Mouse (Mus musculus): ENCODE measurements around the gene Arfgef2. TPM values are rescaled to one million over a fixed set of nuclear protein-coding genes. Genes with fewer than 3 reads are reported as not detected.

Gene Arfgef2
- total RNA-seq, 2 experiments from 2014 or later, result 62.3 to 66.2 TPM

DNA sequence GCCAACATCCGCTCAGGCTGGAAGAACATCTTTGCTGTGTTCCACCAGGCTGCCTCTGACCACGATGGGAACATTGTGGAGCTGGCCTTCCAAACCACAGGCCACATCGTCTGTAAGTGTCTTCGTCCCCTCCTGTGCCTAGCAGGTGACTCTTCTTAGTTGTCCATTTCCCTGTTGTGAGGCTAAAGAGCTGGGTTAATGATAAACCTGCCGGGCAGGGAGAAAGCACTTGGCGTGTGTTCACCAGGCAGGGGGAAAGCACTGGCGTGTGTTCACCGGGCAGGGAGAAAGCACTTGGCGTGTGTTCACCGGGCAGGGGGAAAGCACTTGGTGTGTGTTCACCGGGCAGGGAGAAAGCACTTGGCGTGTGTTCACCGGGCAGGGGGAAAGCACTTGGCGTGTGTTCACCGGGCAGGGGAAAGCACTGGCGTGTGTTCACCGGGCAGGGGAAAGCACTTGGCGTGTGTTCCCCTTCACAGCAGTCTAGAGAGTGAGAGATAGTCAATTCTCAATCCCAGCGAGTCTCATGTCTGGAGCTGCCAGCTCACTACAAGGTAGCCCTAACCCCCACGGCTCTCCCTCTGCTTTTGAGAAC is 65.0 kb downstream of the Arfgef2 start:
- no peak overlapping the region for H3K4me3 ChIP-seq
- H3K27ac ChIP-seq, result no peak overlapping the region
- intact Hi-C loops (cut with DNase I), result no loop called here
- no peak for TF ChIP-seq CTCF (IDR thresholded peaks at IDR 0.05)
- DNase-seq (ENCODE audit: extremely low spot score in 1 of 2, low spot score in 2 of 2), result no peak

DNA sequence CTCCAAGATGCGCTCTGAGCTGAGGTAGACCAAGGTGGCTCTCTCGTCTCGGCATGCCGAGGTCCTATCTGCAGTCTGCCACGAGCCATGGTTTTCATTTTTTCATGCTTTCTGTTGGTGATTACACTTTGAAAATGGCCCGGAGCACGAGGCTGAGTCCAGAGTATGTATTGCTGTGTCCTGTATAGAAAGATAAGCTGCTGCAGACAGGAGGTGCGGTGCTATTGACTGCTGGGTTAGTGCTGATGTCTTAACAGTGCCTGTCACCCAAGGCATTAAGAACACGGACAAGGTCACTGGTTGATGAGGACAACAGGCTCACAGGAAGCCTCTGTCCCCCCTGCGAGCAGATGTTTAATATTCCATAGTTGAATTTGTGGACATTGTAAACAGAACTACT is 65.5 kb downstream of the Arfgef2 start:
- Histone ChIP-seq H3K4me3 (no peak overlapping the region), H3K27ac (no peak overlapping the region)
- intact Hi-C loops (cut with DNase I), result no loop called here
- DNase-seq (ENCODE audit: extremely low spot score in 1 of 2, low spot score in 2 of 2), result no peak
- no peak for TF ChIP-seq CTCF (IDR thresholded peaks at IDR 0.05)

DNA sequence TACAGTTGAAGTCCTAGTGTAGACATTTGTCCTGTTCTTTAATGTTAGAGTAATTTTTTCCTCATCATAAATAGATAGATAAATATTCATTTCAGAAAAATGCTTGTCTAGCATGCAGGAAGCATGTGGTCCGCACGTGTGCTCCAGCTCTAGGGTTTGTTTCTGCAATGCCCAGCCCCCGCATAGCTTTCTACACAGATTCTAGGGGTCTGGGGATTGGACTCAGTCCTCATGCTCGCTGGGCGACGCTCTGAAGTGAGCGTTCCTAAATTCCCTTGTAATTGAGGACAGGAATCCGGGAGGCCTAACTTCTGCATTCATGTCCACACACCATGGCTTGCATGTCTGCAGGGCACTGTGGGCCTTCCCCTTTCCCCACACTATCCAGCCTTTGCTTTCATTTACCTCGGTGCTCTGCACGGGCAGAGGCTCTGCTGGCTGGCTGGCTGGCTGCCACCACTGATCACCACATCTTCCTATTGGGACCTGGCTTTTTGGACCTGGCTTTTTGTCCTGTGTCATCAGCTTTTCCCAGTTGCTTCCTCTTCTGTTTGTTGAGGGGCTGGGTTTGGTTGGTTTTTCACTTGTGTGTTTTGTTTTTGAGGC is 69.4 kb downstream of the Arfgef2 start:
- intact Hi-C loops (cut with DNase I), result no loop called here
- no peak overlapping the region for H3K27ac ChIP-seq

DNA sequence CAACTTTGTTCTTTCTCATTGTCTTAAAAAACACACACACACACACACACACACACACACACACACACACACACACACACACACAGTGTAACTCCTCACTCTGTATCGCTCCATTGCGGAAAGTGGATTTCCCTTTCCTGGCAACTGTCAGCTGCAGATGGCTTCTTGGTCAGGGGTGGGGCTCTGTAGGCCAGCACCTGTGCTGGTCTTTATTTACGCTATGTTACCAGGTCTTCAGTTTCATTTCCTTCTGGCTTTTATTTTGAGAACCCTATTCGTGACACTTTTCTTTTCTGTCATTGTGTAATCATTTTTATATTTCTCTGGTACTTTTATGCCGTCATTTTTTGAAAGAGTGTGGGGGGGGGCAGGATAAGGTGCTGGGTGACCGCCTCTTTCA is 70.2 kb downstream of the Arfgef2 start:
- Histone ChIP-seq H3K4me3 (no peak overlapping the region), H3K27ac (no peak overlapping the region)
- intact Hi-C loops (cut with DNase I), result no loop called here
- TF ChIP-seq CTCF (IDR thresholded peaks at IDR 0.05), result no peak
- DNase-seq (ENCODE audit: extremely low spot score in 1 of 2, low spot score in 2 of 2), result no peak

More for the DNA sequence above, 69.4 kb downstream of the Arfgef2 start:
- TF ChIP-seq CTCF (IDR thresholded peaks at IDR 0.05), result no peak
- no peak overlapping the region for H3K4me3 ChIP-seq
- no peak for DNase-seq (ENCODE audit: extremely low spot score in 1 of 2, low spot score in 2 of 2)

DNA sequence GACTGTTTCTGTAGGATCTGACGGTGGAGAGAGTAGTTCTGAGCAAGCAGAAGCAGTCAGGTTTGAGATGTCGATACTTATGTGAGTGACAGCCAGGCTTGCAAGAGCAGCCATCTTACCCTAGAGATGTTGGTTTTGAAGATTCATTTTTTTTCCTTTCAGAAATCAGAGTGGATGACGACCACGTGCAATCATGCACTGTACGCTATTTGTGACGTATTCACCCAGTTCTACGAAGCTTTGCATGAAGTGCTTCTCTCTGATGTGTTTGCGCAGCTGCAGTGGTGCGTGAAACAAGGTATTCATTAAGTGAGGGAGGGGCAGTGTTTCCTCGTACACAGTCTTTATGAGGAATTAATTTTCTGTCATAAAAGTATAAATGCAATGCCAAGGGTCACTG is 70.9 kb downstream of the Arfgef2 start:
- DNase-seq (ENCODE audit: extremely low spot score in 1 of 2, low spot score in 2 of 2), result no peak
- intact Hi-C loops (cut with DNase I), result no loop called here
- Histone ChIP-seq H3K27ac (no peak overlapping the region), H3K4me3 (no peak overlapping the region)
- TF ChIP-seq CTCF (IDR thresholded peaks at IDR 0.05), result no peak

DNA sequence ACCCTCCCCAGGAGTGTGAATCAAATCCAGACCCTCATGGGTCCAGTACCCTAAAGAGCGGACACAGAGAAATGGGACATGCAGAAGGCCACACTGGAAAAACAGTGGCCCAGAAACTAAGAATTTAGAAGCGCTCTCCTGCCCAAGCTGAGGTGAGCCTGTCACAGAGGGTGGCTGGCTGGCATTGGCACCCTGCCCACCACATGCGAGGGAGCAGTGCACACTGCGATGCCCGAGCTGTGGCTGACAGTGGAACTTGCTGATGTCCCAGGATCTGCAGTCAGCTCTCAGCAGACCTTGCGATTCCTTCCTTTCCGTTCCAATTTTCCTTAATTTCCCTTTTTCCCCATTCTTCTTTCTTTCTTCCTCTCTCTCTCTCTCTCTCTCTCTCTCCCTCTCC is 79.7 kb downstream of the Arfgef2 start:
- H3K4me3 ChIP-seq, result no peak overlapping the region
- no peak for DNase-seq (ENCODE audit: extremely low spot score in 1 of 2, low spot score in 2 of 2)
- TF ChIP-seq CTCF (IDR thresholded peaks at IDR 0.05), result no peak
- H3K27ac ChIP-seq, result no peak overlapping the region
- intact Hi-C loops (cut with DNase I), result no loop called here

DNA sequence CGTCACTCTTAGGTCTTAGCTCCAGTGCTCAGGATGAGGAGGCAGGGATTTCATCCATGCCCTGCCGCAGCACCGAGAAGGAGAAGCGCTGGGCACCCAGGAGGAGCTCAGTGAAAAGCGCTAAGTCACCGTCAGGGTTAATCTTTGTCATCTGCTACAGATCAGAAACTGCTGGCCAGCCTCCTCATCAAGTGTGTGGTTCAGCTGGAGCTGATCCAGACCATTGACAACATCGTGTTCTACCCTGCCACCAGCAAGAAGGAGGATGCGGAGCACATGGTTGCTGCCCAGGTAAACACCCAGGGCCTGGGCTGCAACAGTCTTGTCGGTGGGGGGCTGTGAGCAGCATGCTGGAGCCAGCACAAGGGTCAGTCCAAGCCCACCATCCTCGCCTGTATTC is 80.2 kb downstream of the Arfgef2 start:
- Histone ChIP-seq H3K27ac (no peak overlapping the region), H3K4me3 (no peak overlapping the region)
- DNase-seq (ENCODE audit: extremely low spot score in 1 of 2, low spot score in 2 of 2), result no peak
- intact Hi-C loops (cut with DNase I), result no loop called here
- TF ChIP-seq CTCF (IDR thresholded peaks at IDR 0.05), result no peak

DNA sequence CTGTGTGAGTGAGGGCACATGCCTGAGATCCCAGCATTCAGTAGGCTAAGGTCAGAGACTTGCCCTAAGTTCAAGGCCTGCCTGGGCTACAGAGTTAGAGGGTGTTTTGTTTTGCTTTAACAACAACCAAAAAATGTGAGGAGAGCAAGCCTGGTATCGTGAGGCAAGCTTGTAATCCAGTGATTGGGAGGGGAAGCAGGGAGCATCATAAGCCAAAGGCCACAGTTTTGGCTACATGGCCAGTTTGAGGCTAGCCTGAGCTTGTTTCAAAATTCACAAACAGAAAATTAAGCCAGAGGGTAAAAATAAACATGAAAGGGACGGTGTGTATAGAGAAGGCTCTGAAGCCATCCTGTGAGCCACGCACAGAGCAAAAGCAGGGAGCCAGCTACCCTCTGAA is 80.8 kb downstream of the Arfgef2 start:
- Histone ChIP-seq H3K4me3 (no peak overlapping the region), H3K27ac (no peak overlapping the region)
- no peak for TF ChIP-seq CTCF (IDR thresholded peaks at IDR 0.05)
- intact Hi-C loops (cut with DNase I), result no loop called here
- no peak for DNase-seq (ENCODE audit: extremely low spot score in 1 of 2, low spot score in 2 of 2)

DNA sequence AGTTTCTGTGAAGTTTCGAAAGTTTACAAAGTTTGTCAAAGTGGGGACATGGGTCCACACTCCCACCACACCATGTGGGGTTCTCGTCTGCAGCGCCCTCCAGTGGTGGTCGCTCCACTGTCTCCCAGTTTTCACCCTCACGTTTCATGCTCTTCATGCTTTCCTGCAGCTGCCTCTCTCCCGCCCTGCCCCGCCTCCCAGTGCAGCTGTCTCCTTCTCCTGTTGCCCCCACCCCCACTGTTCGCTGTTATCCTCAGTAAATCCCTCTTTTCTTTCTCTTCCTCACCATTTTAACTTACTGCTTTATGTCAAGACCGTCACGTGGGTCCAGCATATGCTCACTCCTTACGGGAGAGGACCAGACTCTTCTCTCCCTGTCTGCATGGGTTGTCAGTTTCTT is 82.4 kb downstream of the Arfgef2 start:
- no peak for DNase-seq (ENCODE audit: extremely low spot score in 1 of 2, low spot score in 2 of 2)
- intact Hi-C loops (cut with DNase I), result no loop called here
- TF ChIP-seq CTCF (IDR thresholded peaks at IDR 0.05), result peak; percentile 13; the same call in 1 of the 2 replicates
- Histone ChIP-seq H3K4me3 (no peak overlapping the region), H3K27ac (no peak overlapping the region)

DNA sequence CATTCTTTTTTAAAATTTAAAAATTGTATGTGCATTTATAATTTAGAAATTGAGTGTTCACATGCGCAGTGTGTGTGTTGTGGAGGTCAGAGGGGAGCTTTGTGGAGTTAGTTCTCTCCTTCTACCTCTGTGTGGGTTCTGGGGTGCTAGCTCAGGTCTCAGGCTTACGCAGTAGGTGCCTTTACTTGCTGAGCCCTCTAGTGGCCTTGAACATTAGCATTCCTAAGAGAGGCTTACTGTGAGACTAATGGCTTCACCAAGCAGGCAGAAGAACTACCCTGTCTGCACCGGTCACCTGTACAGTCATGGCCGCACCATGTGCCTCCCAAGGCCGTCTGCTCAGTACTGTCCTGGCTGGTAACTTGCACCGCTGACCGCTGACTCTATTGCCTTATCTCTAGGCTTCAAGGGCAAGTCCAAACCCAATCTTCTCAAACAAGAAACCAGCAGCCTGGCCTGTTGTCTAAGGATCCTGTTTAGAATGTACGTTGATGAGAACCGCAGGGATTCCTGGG is 86.0 kb downstream of the Arfgef2 start:
- no peak overlapping the region for H3K27ac ChIP-seq
- intact Hi-C loops (cut with DNase I), result no loop called here
- TF ChIP-seq CTCF (IDR thresholded peaks at IDR 0.05), result no peak; the same call in none of the 2 replicates
- no peak overlapping the region for H3K4me3 ChIP-seq
- DNase-seq (ENCODE audit: extremely low spot score in 1 of 2, low spot score in 2 of 2), result no peak

DNA sequence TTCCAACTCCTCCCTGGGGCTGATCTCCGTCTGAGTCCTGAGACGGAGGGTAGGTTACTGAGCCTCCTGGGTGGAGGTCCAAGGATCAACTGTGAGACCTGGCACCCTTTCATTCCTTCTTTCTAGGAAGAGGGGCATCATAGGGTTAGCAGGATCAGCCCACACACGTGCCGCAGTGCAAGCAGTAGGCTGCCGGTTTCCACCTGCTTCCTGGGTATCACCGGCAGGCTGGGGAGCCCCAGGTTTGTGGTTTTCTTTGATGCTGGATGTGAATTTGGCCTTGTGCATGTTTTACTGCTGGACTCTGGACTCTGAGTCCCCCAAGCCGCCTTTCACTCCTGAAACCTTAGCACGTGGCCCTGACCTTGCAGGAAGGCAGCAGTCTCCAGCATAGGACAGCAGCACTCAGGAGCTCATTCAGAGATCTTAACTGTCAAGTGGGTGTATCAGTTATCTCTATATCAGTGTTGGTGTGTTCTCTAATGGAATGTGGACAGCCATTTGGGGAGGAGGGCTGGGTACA is 86.8 kb downstream of the Arfgef2 start:
- intact Hi-C loops (cut with DNase I), result no loop called here
- Histone ChIP-seq H3K27ac (no peak overlapping the region), H3K4me3 (no peak overlapping the region)
- TF ChIP-seq CTCF (IDR thresholded peaks at IDR 0.05), result no peak
- no peak for DNase-seq (ENCODE audit: extremely low spot score in 1 of 2, low spot score in 2 of 2)

DNA sequence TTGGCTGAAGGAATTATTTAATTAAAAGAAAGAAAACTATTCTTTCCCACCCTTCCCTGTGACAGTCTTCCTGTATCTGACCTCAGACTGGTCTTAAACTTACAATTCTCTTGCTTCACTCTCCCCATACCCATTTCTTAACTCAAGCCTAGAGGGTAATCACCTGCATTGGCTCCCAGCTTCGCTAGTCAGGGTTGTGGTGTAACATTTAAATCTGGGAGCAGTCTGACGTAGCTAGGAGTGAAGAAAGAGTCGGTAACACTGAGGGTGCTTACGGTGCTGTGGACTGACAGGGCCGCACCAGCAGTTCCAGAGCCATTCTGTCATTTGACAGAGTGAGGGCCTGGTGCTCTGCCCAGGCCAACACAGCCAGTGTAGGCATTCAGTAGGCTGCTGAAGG is 87.6 kb downstream of the Arfgef2 start:
- Histone ChIP-seq H3K4me3 (no peak overlapping the region), H3K27ac (no peak overlapping the region)
- no peak for TF ChIP-seq CTCF (IDR thresholded peaks at IDR 0.05)
- intact Hi-C loops (cut with DNase I), result no loop called here
- no peak for DNase-seq (ENCODE audit: extremely low spot score in 1 of 2, low spot score in 2 of 2)

DNA sequence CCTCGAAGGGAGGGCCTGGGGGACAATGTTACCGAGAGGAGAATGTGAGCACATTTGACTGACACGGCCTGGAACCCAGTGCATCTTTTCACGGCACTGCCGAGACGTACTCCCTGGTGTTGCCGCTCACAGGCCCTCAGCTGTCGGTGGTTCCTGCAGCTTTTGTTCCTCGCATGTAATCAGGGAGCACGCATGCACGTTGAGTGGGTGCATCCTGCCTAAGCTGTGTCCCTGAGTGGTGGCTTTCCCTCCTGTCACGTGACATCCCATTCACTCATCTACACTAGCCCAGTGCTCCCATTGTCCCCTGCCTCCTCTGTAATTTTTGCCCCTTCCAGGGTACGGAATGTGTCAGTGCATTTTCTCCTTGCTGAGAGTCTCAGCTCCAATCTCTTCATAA is 91.0 kb downstream of the Arfgef2 start:
- Histone ChIP-seq H3K27ac (no peak overlapping the region; the same call in 1 of the 2 replicates), H3K4me3 (no peak overlapping the region)
- TF ChIP-seq CTCF (IDR thresholded peaks at IDR 0.05), result no peak
- intact Hi-C loops (cut with DNase I), result no loop called here
- peak in 1 of 2 experiments; percentile 22 for DNase-seq (ENCODE audit: extremely low spot score in 1 of 2, low spot score in 2 of 2)
